Mouse (Mus musculus) neutrophil, adult 5-6 weeks (primary cell): ENCODE results near the gene Arhgef28. TPM values are rescaled to one million over a fixed set of nuclear protein-coding genes. Genes with fewer than 3 reads are reported as not detected.

ENCODE experiments used
- ATAC-seq: fragments of 151-379, 151-347 bp; 2 replicates; pipeline ENCODE4 v1.8.0; 2017; ENCODE audit warnings: mild to moderate bottlenecking, moderate TSS enrichment; ENCODE audit not compliant: insufficient number of reproducible peaks, poor library complexity, low FRiP score, severe bottlenecking; ENCODE audit errors: extremely low read depth
- total RNA-seq: library from RNA; stranded (forward); fragments of 200-1000 nt; gene quantifications from 2 replicates; pipeline ENCODE4 v1.2.3, GENCODE M21; 2017

Gene Arhgef28
- 0.12 TPM in 1 of 2 replicates, not detected in the other for total RNA-seq

DNA sequence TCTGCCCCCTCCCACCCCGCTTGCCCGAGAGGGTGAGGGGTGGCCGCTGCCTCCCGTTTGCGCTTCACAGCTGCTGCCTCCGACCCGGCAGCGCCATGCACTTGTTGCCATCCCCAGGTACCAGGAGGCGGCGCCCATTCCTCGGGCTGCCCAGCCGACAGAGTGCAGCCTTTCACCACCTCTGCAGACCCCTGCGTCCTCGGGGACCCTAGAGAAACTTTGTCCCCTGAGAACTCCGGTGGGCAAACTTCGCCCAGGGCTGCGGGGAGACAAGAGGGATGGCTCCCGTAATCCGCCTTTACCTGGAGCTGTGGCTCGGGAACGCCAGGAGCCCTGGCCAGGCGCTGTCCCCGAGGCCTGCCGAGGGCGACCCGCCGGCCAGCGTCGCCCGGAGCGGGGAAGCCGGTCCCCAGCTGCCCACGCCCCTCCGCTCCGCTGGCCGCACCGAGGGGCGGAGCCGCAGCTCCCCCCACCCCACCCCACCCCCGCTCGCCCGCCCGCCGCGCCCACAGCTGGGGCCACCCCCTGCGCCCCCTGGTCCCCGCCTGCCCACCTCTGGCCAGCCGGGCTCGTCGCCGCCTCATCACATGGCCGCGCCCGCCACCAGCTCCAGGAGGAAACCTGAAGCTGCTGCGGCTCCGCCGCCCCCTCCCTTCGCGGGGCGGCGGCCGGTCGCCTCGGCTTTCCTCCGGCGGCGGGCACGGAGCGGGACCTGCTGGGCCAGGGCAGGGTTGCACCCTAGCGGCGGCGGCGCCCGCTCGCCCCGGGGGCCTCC is at the start of gene Arhgef28:
Gene Arhgef28, minus strand, starts transcription at position 669 of the 775 bp plus-strand sequence.
- no peak for ATAC-seq

- ATAC-seq, result no peak
Measured at GRCm38 (mm10) chr13:98254921-98255320, 48.7 kb upstream of the Arhgef28 start.

- ATAC-seq, result no peak
Measured at GRCm38 (mm10) chr13:98249594-98249993, 43.4 kb upstream of the Arhgef28 start.

- no peak for ATAC-seq
Measured at GRCm38 (mm10) chr13:98245386-98245785, 39.1 kb upstream of the Arhgef28 start.

DNA sequence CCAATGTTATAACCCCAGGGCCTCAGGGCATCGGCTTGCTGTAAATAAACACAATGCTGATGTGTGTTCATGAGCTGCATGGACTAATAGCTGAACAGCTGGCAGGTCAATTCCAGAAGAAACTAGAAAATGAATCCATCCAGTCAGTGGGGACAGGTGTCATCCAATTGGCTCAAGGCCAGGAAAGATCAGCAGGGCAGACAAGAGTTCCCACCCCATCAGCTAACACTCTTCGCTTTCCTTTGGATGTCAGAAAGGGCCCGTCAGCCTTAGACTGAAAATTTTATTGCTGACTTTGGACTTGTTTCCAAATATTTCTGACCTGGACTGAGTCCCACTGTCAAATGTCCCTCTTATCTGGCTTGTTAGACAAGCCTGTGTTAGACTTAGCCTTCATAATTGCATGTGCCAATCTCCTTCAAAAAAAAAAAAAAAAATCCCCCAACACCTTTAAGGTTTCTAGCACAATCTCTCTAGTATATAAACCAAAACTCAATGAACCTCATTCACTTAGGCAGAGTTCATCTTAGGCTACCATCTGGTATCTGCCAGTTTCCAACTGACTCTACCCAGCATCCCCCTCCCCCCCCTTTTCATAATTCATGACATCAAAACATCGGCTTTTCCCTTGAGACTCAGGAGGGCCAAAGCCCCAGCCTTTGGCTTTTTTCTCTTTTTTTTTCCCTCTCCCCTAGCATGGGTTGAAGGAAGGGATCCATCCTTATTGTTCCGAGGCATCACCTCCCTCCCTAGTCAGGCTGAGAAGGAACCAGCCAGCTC is 38.5 kb upstream of the Arhgef28 start:
- no peak for ATAC-seq

- ATAC-seq, result no peak
Measured at GRCm38 (mm10) chr13:98241531-98242282, 35.5 kb upstream of the Arhgef28 start.

GRCm38 (mm10) chr13:98239978-98240641 is 33.9 kb upstream of the Arhgef28 start:
- ATAC-seq, result no peak

- ATAC-seq, result no peak
Measured at GRCm38 (mm10) chr13:98235451-98235850, 29.2 kb upstream of the Arhgef28 start.

DNA sequence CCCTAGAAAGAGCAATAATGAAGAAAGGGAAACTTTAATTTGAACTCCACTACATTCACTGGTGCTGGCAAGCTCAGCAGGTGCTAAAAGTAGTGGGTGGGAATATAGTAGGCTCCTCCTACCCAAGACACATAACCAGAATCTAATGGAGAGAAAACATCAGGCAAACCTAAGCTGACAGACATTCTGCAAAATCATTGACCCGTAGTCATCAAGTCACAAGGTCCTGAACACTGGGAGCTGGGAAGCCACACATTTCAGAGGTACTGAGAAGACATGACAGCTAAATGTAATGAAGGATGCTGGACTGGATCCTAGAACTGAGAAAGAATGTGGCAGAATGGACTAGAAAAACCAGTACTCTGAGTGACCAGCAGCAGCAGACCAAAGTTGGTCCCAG is 24.3 kb upstream of the Arhgef28 start:
- no peak for ATAC-seq

DNA sequence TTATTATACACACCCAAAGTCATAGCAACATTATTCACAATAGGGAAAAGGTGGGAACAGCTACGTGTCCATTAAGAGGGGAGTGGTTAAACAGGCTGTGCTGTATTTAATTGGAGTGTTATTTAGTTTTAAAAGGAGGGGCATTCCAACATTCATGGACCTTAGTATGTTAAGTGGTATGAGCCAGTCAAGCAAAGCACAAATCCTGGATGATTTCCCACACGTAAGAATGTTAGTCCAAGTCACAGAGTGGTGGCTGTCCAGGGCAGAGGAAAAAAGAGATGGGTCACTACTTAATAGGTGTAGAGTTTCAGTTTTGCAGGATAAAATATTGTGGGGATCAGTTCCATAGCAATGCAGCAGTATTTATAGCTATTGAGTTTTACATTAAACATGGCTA is 20.0 kb upstream of the Arhgef28 start:
- no peak for ATAC-seq

DNA sequence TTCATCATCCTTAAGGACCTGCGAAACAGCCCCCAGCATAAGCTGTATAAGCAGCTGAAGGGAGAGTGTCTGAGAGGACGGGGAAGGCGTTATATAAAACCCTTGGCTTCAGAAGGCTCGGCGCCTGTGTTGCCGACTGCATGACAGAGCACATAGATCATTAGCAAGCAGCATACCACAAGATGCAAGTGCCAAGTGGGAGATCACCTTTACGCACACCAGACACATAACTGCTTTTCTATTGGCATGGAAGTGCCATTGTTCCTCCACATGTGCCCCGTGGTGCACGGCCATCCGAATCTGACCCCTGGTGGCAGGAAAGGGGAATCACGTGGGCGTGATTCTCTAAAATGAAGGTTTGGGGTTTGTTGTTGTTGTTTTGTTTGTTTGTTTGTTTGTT is 16.6 kb upstream of the Arhgef28 start:
- ATAC-seq, result no peak

GRCm38 (mm10) chr13:98210137-98210536 is 3.9 kb upstream of the Arhgef28 start:
- ATAC-seq, result no peak

GRCm38 (mm10) chr13:98208842-98209241 is 2.6 kb upstream of the Arhgef28 start:
- no peak for ATAC-seq

DNA sequence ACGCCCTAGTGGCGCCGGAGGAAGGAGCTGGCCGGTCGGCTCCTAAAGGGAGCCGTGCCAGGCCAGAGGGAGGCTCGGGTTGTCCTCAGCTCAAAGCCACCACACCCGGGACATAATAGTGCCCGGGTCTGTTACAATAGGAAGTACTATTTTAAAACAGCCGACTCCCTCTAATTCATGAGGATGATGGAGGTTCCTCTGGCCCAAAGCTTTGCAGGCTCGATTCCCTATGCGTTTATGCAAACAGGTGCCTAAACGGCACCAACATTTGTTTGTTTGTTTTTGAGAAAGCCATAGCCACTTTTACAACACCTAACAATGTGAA is 269 bp upstream of the Arhgef28 start:
- no peak for ATAC-seq

DNA sequence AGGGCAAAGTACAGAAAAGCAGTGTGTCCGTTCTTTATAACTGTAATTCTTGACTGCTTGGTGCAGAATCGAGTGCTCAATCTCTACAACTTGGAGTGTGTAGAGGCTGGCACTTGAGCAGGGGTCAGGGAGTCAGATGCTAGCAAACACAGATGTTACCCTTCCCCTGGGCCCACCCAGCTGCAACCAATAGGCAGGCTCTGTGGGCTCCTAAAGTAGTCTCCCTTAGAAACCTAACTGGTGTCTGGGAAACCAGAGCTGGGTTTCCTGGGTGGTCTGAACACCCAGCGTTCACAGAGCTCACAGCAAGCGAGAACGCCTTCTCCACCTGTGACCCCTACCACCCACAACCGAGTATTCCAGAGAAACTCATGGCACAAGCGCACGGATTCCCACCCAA is 1.1 kb downstream of the Arhgef28 start:
- no peak for ATAC-seq

GRCm38 (mm10) chr13:98204371-98204770 is 1.9 kb downstream of the Arhgef28 start:
- ATAC-seq, result no peak

GRCm38 (mm10) chr13:98201436-98201835 is 4.8 kb downstream of the Arhgef28 start:
- no peak for ATAC-seq

GRCm38 (mm10) chr13:98192596-98192995 is 13.6 kb downstream of the Arhgef28 start:
- no peak for ATAC-seq

GRCm38 (mm10) chr13:98188500-98188899 is 17.7 kb downstream of the Arhgef28 start:
- ATAC-seq, result no peak
